Mouse (Mus musculus) splenic B cell, adult 2 months (primary cell): Measurements from ENCODE around the gene Tmem222.

ENCODE experiments used
- DNase-seq: peaks from one replicate; pipeline ENCODE4 v3.0.0-alpha.2; 2011; ENCODE audit warnings: low read depth, low spot score
- H3K27me3 ChIP-seq: 2 replicates; pipeline ENCODE4 v1.6.1; 2012; ENCODE audit warnings: mild to moderate bottlenecking, low read length, moderate library complexity, mixed read lengths; ENCODE audit not compliant: control insufficient read depth, poor library complexity, insufficient read depth, severe bottlenecking
- H3K36me3 ChIP-seq: 2 replicates; pipeline ENCODE4 v1.6.1; 2012; ENCODE audit warnings: mild to moderate bottlenecking, low read length, moderate library complexity, mixed read lengths; ENCODE audit not compliant: control insufficient read depth, poor library complexity, insufficient read depth, severe bottlenecking

The Tmem222 gene

DNA sequence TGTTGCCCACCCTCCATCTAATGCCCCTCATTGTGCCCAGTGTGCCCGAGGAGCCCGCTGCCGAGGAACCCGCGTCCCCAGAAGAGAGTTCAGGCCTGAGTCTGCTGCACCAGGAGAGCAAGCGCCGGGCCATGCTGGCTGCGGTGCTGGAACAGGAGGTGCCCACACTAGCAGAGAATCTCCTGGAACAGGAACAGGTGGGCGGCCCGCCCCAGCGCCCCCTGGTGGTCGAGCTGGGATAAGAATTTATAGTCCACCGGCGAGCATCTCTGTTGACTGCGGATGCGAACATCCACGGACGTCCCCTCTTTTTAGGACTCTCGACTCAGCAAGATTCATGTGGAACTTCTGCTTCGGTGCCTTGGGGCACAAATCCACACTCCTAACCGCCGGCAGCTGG, 27.0 kb downstream of the Tmem222 start:
- no peaks in the 10 kb centered on the region for H3K27me3 ChIP-seq
- H3K36me3 ChIP-seq: no peaks in the 10 kb centered on the region
- DNase-seq: peak; percentile 84

- Histone ChIP-seq H3K36me3 (no peaks in the 10 kb centered on the region), H3K27me3 (no peaks in the 10 kb centered on the region)
- no peak for DNase-seq
These were observed 29.7 kb downstream of the Tmem222 start for GRCm38 (mm10) chr4:133247806-133248449.

GRCm38 (mm10) chr4:133247072-133247471, 30.5 kb downstream of the Tmem222 start:
- no peak for DNase-seq
- Histone ChIP-seq H3K36me3 (no peaks in the 10 kb centered on the region), H3K27me3 (no peaks in the 10 kb centered on the region)

DNA sequence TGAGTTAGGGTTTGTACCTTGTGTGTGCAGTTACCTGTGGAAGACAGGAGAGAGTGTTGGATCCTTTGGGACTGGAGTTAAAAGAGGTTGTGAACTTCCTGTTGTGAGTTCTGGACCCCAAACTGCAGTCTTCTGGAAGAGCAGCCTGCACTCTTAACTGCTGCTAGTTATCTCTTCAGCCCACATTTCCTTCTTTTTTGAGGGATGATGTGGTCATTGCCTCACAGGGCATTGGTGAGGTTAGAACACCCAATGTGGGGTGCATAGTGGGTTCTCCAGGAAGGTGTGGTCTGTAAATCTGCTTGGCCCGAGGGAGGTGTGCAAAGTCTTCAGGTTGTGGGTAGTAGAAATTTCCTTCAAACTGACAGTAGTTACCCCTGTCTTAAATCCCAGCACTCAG, 33.3 kb downstream of the Tmem222 start:
- DNase-seq: no peak
- Histone ChIP-seq H3K36me3 (no peaks in the 10 kb centered on the region), H3K27me3 (no peaks in the 10 kb centered on the region; the same call in 1 of the 2 replicates)

DNA sequence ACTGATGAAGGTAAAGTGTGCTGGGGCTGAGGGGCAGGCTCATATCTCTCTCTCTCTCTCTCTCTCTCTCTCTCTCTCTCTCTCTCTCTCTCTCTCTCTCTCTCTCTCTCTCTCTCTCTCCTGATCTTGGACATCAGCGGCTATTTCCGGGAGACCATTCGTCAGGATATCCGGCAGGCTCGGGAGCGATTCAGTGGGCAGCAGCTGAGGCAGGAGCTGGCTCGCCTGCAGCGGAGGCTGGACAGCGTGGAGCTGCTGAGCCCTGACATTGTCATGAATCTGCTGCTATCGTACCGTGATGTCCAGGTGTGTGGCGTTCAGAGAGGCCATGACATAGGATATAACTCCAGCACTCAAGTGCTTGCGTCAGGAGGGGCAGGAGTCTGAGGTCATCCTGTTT, 34.1 kb downstream of the Tmem222 start:
- Histone ChIP-seq H3K27me3 (no peaks in the 10 kb centered on the region; the same call in 1 of the 2 replicates), H3K36me3 (no peaks in the 10 kb centered on the region)
- no peak for DNase-seq

DNA sequence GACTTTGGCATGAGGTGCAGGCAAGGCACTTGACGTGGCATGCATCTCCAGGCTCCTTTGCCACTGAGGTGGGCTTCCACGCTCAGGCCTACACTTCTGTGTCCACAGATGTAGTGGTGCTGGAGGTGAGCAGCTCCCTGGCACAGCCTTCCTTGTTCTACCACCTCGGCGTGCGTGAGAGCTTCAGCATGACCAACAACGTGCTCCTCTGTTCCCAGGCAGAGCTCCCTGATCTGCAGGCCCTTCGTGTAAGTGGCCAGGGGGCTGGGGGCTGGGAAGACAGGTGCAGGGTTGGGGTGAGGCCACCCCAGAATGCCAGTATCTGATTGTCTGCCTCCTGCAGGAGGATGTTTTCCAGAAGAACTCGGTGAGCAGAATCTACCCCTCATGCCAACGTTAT, 34.9 kb downstream of the Tmem222 start:
- DNase-seq: no peak
- no peaks in the 10 kb centered on the region for H3K36me3 ChIP-seq
- no peaks in the 10 kb centered on the region; the same call in 1 of the 2 replicates for H3K27me3 ChIP-seq

- DNase-seq: no peak
- Histone ChIP-seq H3K36me3 (no peaks in the 10 kb centered on the region), H3K27me3 (no peaks in the 10 kb centered on the region; the same call in 1 of the 2 replicates)
These were observed 35.7 kb downstream of the Tmem222 start for GRCm38 (mm10) chr4:133241910-133242309.

DNA sequence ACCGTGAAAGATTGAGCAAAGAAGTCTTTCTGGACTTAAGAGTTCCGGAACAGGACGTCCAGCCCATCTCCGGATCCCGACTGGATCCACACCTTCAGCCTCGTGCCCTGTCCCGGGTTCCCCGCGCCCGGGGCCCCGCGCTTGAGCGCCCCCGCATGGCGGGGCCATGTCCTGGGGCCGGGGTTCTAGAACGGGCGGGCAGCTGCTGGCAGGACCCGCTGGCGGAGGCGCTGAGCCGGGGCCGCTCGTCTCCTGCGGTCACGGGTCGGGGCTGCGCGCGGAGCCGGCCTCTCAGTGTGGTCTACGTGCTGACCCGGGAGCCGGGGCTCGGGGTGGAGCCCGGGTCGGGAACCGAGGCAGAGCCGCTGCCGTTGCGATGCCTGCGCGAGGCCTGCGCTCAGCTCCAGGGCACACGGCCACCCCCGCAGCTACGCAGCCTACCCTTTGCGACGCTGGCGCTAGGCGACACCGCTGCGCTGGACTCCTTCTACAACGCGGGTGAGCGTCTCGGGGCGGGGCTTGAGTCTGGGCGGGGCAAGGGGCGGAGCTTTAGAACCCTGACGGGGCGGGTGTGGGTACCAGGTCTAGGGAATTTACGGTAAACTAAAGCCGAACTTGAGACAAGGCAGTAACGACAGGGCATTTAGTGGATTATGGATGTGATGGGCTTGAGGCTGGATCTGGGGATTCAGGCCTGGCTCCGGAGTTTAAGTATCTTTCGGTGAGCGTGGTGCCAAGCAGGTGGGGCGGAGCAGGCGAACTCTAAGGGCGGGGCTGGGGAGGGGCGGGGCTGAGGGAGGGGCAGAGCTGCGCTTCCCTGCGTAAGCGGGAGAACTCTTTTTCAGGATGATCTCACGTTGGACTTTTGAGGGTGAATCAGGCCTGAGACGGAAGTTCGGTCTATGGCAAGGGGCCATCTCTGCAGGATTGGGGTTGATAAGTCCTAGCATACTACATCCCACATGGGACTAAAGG, 36.4 kb downstream of the Tmem222 start:
- H3K27me3 ChIP-seq: no peaks in the 10 kb centered on the region; the same call in 1 of the 2 replicates

GRCm38 (mm10) chr4:133240490-133240921, 37.1 kb downstream of the Tmem222 start, which contains the start of gene Map3k6:
Gene Map3k6 (plus strand): TSS chr4:133240818.
- H3K36me3 ChIP-seq: no peaks in the 10 kb centered on the region
- no peaks in the 10 kb centered on the region; the same call in 1 of the 2 replicates for H3K27me3 ChIP-seq
- DNase-seq: no peak

More for the DNA sequence above, 36.4 kb downstream of the Tmem222 start:
- DNase-seq: peak; percentile 90
- H3K36me3 ChIP-seq: no peaks in the 10 kb centered on the region

- Histone ChIP-seq H3K27me3 (no peaks in the 10 kb centered on the region; the same call in none of the 2 replicates), H3K36me3 (no peaks in the 10 kb centered on the region)
- DNase-seq: peak; percentile 76
These were observed 39.7 kb downstream of the Tmem222 start for GRCm38 (mm10) chr4:133237911-133238310.

- Histone ChIP-seq H3K36me3 (no peaks in the 10 kb centered on the region), H3K27me3 (no peaks in the 10 kb centered on the region; the same call in 1 of the 2 replicates)
- DNase-seq: no peak
These were observed 42.2 kb downstream of the Tmem222 start for GRCm38 (mm10) chr4:133235415-133235814.

DNA sequence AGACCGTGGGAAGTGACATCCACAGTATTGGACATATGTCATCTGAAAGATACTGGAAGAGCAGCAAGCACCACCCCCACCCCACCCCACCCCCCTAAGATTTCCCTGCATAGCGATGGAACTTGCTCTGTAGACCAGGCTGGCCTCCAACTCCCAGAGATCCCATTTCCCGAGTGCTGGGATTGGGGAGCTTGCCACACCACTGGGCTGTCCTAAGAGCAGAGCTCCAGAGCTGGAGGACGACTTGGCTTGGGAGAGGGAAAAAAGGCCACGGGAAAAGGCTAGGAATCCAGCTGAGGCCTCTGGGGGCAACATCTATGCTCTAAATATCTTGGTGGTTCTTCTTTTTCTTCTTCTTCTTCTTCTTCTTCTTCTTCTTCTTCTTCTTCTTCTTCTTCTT, 42.8 kb downstream of the Tmem222 start:
- no peak for DNase-seq
- Histone ChIP-seq H3K36me3 (no peaks in the 10 kb centered on the region), H3K27me3 (no peaks in the 10 kb centered on the region; the same call in 1 of the 2 replicates)

DNA sequence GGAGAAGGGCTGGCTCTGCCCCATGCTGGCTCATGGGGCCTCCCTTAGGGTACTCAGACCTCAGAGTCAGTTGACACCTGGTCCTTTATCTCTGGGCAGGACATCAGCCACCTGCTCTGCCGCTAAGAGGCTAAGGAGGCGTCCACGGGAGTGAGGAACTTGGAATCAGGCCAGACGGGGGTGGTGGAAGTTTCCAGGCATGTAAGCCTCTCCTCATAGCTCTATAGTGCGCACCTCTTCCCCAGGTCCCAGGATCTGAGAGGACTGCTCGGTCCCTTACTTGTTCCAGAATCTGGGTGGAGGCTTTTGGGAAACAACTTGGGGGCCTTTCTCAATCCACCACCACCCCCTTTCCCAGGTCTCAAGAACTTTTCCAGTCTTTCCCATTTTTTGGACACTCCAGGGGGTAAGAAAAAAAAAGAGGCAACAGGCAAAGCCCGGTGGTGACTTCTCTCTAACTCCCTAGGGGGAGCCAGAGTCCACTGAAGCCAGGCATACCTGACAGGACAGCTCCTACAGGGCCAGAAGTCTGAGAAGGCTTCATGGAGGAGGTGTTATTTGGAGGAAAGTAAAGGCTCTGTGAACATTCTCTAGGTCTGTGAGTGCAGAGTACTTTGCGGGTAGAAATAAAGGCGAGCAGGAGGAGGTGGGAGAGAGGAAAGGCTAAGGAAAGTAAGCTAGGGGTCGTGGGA, 44.2 kb downstream of the Tmem222 start:
- Histone ChIP-seq H3K36me3 (no peaks in the 10 kb centered on the region), H3K27me3 (no peaks in the 10 kb centered on the region; the same call in 1 of the 2 replicates)
- DNase-seq: peak; percentile 69

- no peak for DNase-seq
- no peaks in the 10 kb centered on the region for H3K36me3 ChIP-seq
- no peaks in the 10 kb centered on the region for H3K27me3 ChIP-seq
These were observed 48.0 kb downstream of the Tmem222 start for GRCm38 (mm10) chr4:133229582-133229981.
